Mouse (Mus musculus) heart, adult 2 months (tissue): ENCODE results near the gene Frmd5.

Experiments
- CTCF ChIP-seq: fragments of 200-600 bp; IDR thresholded peaks from 2 replicates; pipeline ENCODE4 v1.8.1; 2022; ENCODE audit warnings: antibody characterized with exemption, mild to moderate bottlenecking, moderate library complexity
- EP300 ChIP-seq: fragments of 200-500 bp; IDR thresholded peaks from 2 replicates; pipeline ENCODE4 v1.6.1; 2011; ENCODE audit warnings: low read depth, low read length, control low read depth; ENCODE audit not compliant: insufficient read depth
- POLR2A ChIP-seq: fragments of 200-500 bp; IDR thresholded peaks from 2 replicates; pipeline ENCODE4 v1.6.1; 2011; ENCODE audit warnings: mild to moderate bottlenecking, low read depth, low read length, control low read depth; ENCODE audit not compliant: insufficient read depth

GRCm38 (mm10) chr2:121788415-121788814, 18.5 kb downstream of the Frmd5 start:
- TF ChIP-seq CTCF, result no peak
- TF ChIP-seq POLR2A, result no peak
- no peak for TF ChIP-seq EP300
